Mouse (Mus musculus) thymus, adult 2 months (tissue): Measurements from ENCODE around the gene Gm15262.

Source experiments
- CTCF ChIP-seq: fragments of 200-500 bp; IDR thresholded peaks from 2 replicates; pipeline ENCODE4 v1.5.1; 2012; ENCODE audit warnings: mild to moderate bottlenecking, control low read depth, low read length, moderate library complexity, borderline replicate concordance; ENCODE audit not compliant: control insufficient read depth, poor library complexity, insufficient read depth; ENCODE audit errors: extremely low read depth
- POLR2A ChIP-seq: fragments of 200-500 bp; IDR thresholded peaks from 2 replicates; pipeline ENCODE4 v1.6.1; 2012; ENCODE audit warnings: mild to moderate bottlenecking, low read length, control low read depth, moderate library complexity; ENCODE audit not compliant: control insufficient read depth, poor library complexity, insufficient read depth; ENCODE audit errors: extremely low read depth

DNA sequence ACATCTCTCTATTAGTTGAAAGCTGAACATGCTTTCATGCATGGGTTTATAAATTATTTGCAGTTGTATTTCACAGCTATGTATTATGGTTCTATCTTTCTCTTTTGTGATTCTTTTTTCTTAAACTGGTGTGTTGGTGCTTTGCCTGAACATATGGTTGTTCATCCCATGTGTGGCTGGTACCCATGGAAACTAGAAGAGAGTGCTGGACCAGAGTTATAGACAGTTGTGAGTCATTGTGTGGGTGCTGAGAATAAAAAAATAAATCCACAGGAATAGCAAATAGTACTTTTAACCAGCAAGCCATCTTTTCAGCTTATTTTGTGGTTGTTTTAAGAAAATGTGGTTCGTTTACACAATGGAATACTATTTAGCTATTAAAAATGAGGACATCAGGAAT, 123.9 kb downstream of the Gm15262 start:
- TF ChIP-seq CTCF (no peak), POLR2A (no peak)
